Comparison of ENCODE assay signal across 20 mouse cellular contexts in genomic region chr10:127998260-127998659, GRCm38 (mm10). TPM values are rescaled to one million over a fixed set of nuclear protein-coding genes. Genes with fewer than 3 reads are reported as not detected.
A peak's percentile ranks its signal among the peaks of the same experiment; 100 is the strongest.
DNase-seq lines count a peak whose midpoint lies in the region; ATAC-seq and TF ChIP-seq lines count a peak whose summit lies in the region.
"Had no signal": no experiment of that assay in that cellular context is flagged by ENCODE, and none has a peak within 500 bp of the region (broad histone marks: within the 10 kb centered on the region; RNA-seq: fewer than 3 reads in every experiment).

No protein-coding gene starts in this region.

- 0 out of 2 replicates have a peak, but pooled peaks cover 3% of the 10 kb centered on the region for H3K4me1 ChIP-seq in intestine, postnatal 0 days (replicated peaks; ENCODE audit: control insufficient read depth, insufficient read depth, low read length)
- H3K4me1 ChIP-seq in intestine, embryonic 16.5 days (ENCODE audit: control insufficient read depth, insufficient read depth, low read length) = no peaks in the 10 kb centered on the region
- H3K4me1 ChIP-seq in testis, adult 2 months (ENCODE audit: control insufficient read depth, insufficient read depth, low read length) = no peaks in the 10 kb centered on the region
- H3K4me1 ChIP-seq: liver, embryonic 13.5 days had no signal

- DNase-seq in testis, postnatal 10 days (ENCODE audit: low spot score) = no peak
- no peak for DNase-seq in brain, embryonic 14.5 days (ENCODE audit: low read depth)
- no peak for DNase-seq in natural killer cell, adult 2 months (ENCODE audit: low spot score in 2 of 2)
- no peak for DNase-seq in left cerebral cortex, postnatal 25 days (ENCODE audit: low spot score in 2 of 2)
- no peak for DNase-seq in embryo, embryonic 11 days
- DNase-seq: kidney, postnatal 25 days; liver, embryonic 13.5 days; right cerebral cortex, postnatal 14 days; thymus, postnatal 36 days had no signal

- intact Hi-C loops in left cerebral cortex, postnatal 25 days (cut with DNase I) = no loop called here

- no peaks in the 10 kb centered on the region for H3K27me3 ChIP-seq in intestine, postnatal 0 days (replicated peaks; ENCODE audit: control insufficient read depth, insufficient read depth, low read length)
- no peaks in the 10 kb centered on the region for H3K27me3 ChIP-seq in intestine, embryonic 16.5 days (replicated peaks; ENCODE audit: control insufficient read depth, insufficient read depth, low read length)
- no peaks in the 10 kb centered on the region for H3K27me3 ChIP-seq in testis, adult 2 months (ENCODE audit: control insufficient read depth, insufficient read depth, low read length)
- H3K27me3 ChIP-seq: CH12.LX; liver, embryonic 13.5 days had no signal

- H3K36me3 ChIP-seq in intestine, postnatal 0 days (ENCODE audit: control insufficient read depth, insufficient read depth) = no peaks in the 10 kb centered on the region
- no peaks in the 10 kb centered on the region for H3K36me3 ChIP-seq in intestine, embryonic 16.5 days (ENCODE audit: control insufficient read depth, insufficient read depth, low read length)
- H3K36me3 ChIP-seq in testis, adult 2 months (ENCODE audit: control insufficient read depth, insufficient read depth, low read length) = no peaks in the 10 kb centered on the region
- H3K36me3 ChIP-seq: liver, embryonic 13.5 days had no signal

- 100% methylated on average over 1 of the region's 1 CpGs for WGBS in intestine, postnatal 0 days
- 100% methylated on average over 1 of the region's 1 CpGs for WGBS in intestine, embryonic 16.5 days

- no peak overlapping the region for H3K4me2 ChIP-seq in intestine, postnatal 0 days (replicated peaks; ENCODE audit: low read depth)
- no peak overlapping the region for H3K4me2 ChIP-seq in intestine, embryonic 16.5 days (ENCODE audit: low read depth, low read length)
- H3K4me2 ChIP-seq: liver, embryonic 13.5 days had no signal

- no peak overlapping the region for H3K4me3 ChIP-seq in intestine, postnatal 0 days (ENCODE audit: low read depth, low read length)
- no peak overlapping the region for H3K4me3 ChIP-seq in intestine, embryonic 16.5 days (ENCODE audit: low read length)
- H3K4me3 ChIP-seq in testis, adult 2 months (ENCODE audit: control insufficient read depth, low read depth, low read length) = no peak overlapping the region
- H3K4me3 ChIP-seq: liver, embryonic 13.5 days had no signal

- H3K9ac ChIP-seq in intestine, postnatal 0 days (ENCODE audit: low read depth, low read length) = no peak overlapping the region
- H3K9ac ChIP-seq in intestine, embryonic 16.5 days (ENCODE audit: low read depth, low read length) = no peak overlapping the region
- H3K9ac ChIP-seq: liver, embryonic 13.5 days had no signal

- TF ChIP-seq CTCF in intestine, postnatal 0 days (IDR thresholded peaks at IDR 0.05; ENCODE audit: low read depth) = peak; percentile 71
- peak; percentile 80; the same call in 1 of the 2 replicates for TF ChIP-seq CTCF in testis, adult 2 months (IDR thresholded peaks at IDR 0.05; ENCODE audit: control insufficient read depth, insufficient read depth, insufficient replicate concordance, low read depth, low read length)
- TF ChIP-seq CTCF in brain, embryonic 14.5 days (IDR thresholded peaks at IDR 0.05; ENCODE audit: borderline replicate concordance, extremely low read depth, insufficient read depth, insufficient read length) = peak; percentile 32; the same call in 1 of the 2 replicates

- H3K27ac ChIP-seq in intestine, postnatal 0 days (ENCODE audit: low read depth, low read length) = peak overlapping the region; percentile 42
- no peak overlapping the region for H3K27ac ChIP-seq in intestine, embryonic 16.5 days (ENCODE audit: low read length)
- H3K27ac ChIP-seq in testis, adult 2 months (ENCODE audit: control insufficient read depth, insufficient read depth, low read depth, low read length) = no peak overlapping the region
- H3K27ac ChIP-seq: liver, embryonic 13.5 days had no signal

- H3K9me3 ChIP-seq in intestine, postnatal 0 days (ENCODE audit: control insufficient read depth) = no peaks in the 10 kb centered on the region
- H3K9me3 ChIP-seq in intestine, embryonic 16.5 days (ENCODE audit: control insufficient read depth, low read length) = no peaks in the 10 kb centered on the region
- H3K9me3 ChIP-seq: liver, embryonic 13.5 days had no signal

- ATAC-seq in intestine, postnatal 0 days = no peak
- ATAC-seq in intestine, embryonic 16.5 days = no peak
- ATAC-seq: forebrain, embryonic 16.5 days; hindbrain, embryonic 16.5 days had no signal

- no peak for TF ChIP-seq POLR2A in testis, adult 2 months (IDR thresholded peaks at IDR 0.05; ENCODE audit: control insufficient read depth, low read depth, low read length)
- no peak for TF ChIP-seq POLR2A in brain, embryonic 14.5 days (IDR thresholded peaks at IDR 0.05; ENCODE audit: borderline replicate concordance, extremely low read depth, insufficient read depth, insufficient read length, poor library complexity, severe bottlenecking)

RNA-seq across cellular contexts. Expression of gene Hsd17b6, which starts 9.2 kb away (rescaled TPM):
- 0.74 and 0.86 TPM in 2 replicates for polyA plus RNA-seq in intestine, postnatal 0 days (2015; fragmentation: Nextera tagmentation; extraction: Ambion mirVana)
- 0.22 and 0.76 TPM in 2 replicates for polyA plus RNA-seq in intestine, embryonic 16.5 days (2015; fragmentation: Nextera tagmentation; extraction: Ambion mirVana)
- not detected in 2 replicates for polyA plus RNA-seq in testis, adult 2 months (2012; rRNA removed)
- polyA plus RNA-seq in brain, embryonic 14.5 days (2012; rRNA removed) = not detected in 2 replicates
- not detected for total RNA-seq in left cerebral cortex, postnatal 25 days (2021)
- total RNA-seq: adrenal gland, adult 18-20 months; left cerebral cortex, adult 18-20 months; megakaryocyte, adult 5-6 weeks had no signal
- polyA plus RNA-seq: forebrain, embryonic 16.5 days; gonadal fat pad, adult 2 months; heart, embryonic 16.5 days; hindbrain, embryonic 16.5 days; liver, embryonic 13.5 days had no signal

RNA-seq across cellular contexts. Expression of gene Prim1, which starts 16.7 kb away (rescaled TPM):
- 18.7 and 22.1 TPM in 2 replicates for polyA plus RNA-seq in intestine, postnatal 0 days (2015; fragmentation: Nextera tagmentation; extraction: Ambion mirVana)
- 56.3 and 66.1 TPM in 2 replicates for polyA plus RNA-seq in intestine, embryonic 16.5 days (2015; fragmentation: Nextera tagmentation; extraction: Ambion mirVana)
- polyA plus RNA-seq in testis, adult 2 months (2012; rRNA removed) = 2.9 and 3.4 TPM in 2 replicates
- polyA plus RNA-seq in brain, embryonic 14.5 days (2012; rRNA removed) = 25.4 and 35.6 TPM in 2 replicates
- 1 to 10 TPM; 6.2 to 6.9 TPM for total RNA-seq in left cerebral cortex, postnatal 25 days (2021)

RNA-seq across cellular contexts. Expression of gene Naca, which starts 37.1 kb away (rescaled TPM):
- 511 and 531 TPM in 2 replicates for polyA plus RNA-seq in intestine, postnatal 0 days (2015; fragmentation: Nextera tagmentation; extraction: Ambion mirVana)
- 686 and 732 TPM in 2 replicates for polyA plus RNA-seq in intestine, embryonic 16.5 days (2015; fragmentation: Nextera tagmentation; extraction: Ambion mirVana)
- 229 and 234 TPM in 2 replicates for polyA plus RNA-seq in testis, adult 2 months (2012; rRNA removed)
- polyA plus RNA-seq in brain, embryonic 14.5 days (2012; rRNA removed) = 286 and 390 TPM in 2 replicates
- 100 to 1,000 TPM; 308 to 327 TPM for total RNA-seq in left cerebral cortex, postnatal 25 days (2021)
